In the genomic region with DNA sequence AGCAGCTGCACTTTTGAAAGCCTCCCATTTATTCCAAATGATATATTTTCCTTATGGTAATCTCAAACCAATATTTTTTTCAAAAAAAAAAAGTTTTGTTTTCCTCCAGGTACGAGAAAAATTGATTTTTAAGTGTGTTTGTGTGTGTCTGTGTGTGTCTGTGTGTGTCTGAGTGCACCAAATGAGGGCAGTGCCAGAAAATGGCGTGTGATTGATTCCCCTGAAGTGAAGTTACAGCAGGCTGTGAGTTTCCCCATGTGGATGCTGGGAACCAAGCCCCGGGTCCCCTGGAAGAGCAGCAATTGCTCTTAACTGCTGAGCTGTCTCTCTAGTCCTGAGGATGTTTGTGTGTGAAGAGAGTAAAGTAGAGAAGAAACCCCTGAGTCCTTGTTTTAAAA, we compare ENCODE assay signal across 8 mouse cellular contexts. TPM values are rescaled to one million over a fixed set of nuclear protein-coding genes. Genes with fewer than 3 reads are reported as not detected.
A peak's percentile ranks its signal among the peaks of the same experiment; 100 is the strongest.
DNase-seq lines count a peak whose midpoint lies in the region; ATAC-seq and TF ChIP-seq lines count a peak whose summit lies in the region.

No protein-coding gene starts in this region.

- no peak for TF ChIP-seq POLR2A in spleen, adult 2 months (IDR thresholded peaks at IDR 0.05; ENCODE audit: low read depth, low read length)

- no peak for ATAC-seq in limb, embryonic 15.5 days (ENCODE audit: insufficient number of reproducible peaks, low FRiP score, low TSS enrichment, low read depth)
- no peak for ATAC-seq in stomach, embryonic 16.5 days (ENCODE audit: insufficient read depth, low FRiP score)

- peak overlapping the region; percentile 56 for H3K4me2 ChIP-seq in limb, embryonic 15.5 days
- H3K4me2 ChIP-seq in stomach, embryonic 16.5 days (ENCODE audit: low read depth, low read length) = peak overlapping the region; percentile 85

- H3K9me3 ChIP-seq in forebrain, embryonic 10.5 days = no peaks in the 10 kb centered on the region
- no peaks in the 10 kb centered on the region for H3K9me3 ChIP-seq in limb, embryonic 15.5 days
- H3K9me3 ChIP-seq in stomach, embryonic 16.5 days (replicated peaks; ENCODE audit: control insufficient read depth, low read length) = no peaks in the 10 kb centered on the region

- no peak overlapping the region for H3K27ac ChIP-seq in spleen, adult 2 months (ENCODE audit: insufficient read depth, low read length)
- H3K27ac ChIP-seq in forebrain, embryonic 10.5 days = peak overlapping the region; percentile 91
- peak overlapping the region; percentile 95; the same call in 1 of the 2 replicates for H3K27ac ChIP-seq in limb, embryonic 15.5 days
- H3K27ac ChIP-seq in stomach, embryonic 16.5 days (ENCODE audit: low read length) = no peak overlapping the region; the same call in 1 of the 2 replicates

- 10% methylated on average over 3 of the region's 3 CpGs for WGBS in spleen, adult 2 months
- WGBS in forebrain, embryonic 10.5 days = 19% methylated on average over 3 of the region's 3 CpGs
- 7% methylated on average over 3 of the region's 3 CpGs for WGBS in limb, embryonic 15.5 days
- 9% methylated on average over 3 of the region's 3 CpGs for WGBS in stomach, embryonic 16.5 days

- peak overlapping the region; percentile 82 for H3K4me3 ChIP-seq in spleen, adult 2 months (ENCODE audit: extremely low read depth, insufficient read depth, insufficient read length)
- H3K4me3 ChIP-seq in forebrain, embryonic 10.5 days = peak overlapping the region; percentile 85
- H3K4me3 ChIP-seq in limb, embryonic 15.5 days = peak overlapping the region; percentile 89
- peak overlapping the region; percentile 91 for H3K4me3 ChIP-seq in stomach, embryonic 16.5 days (replicated peaks; ENCODE audit: low read length)

- no peak for DNase-seq in spleen, adult 2 months (ENCODE audit: low read depth in 1 of 2, low spot score in 2 of 2)
- DNase-seq in spleen, postnatal 4 days (ENCODE audit: low spot score in 2 of 2) = no peak
- no peak for DNase-seq in forebrain, embryonic 10.5 days (ENCODE audit: extremely low spot score, low spot score)
- no peak for DNase-seq in left cerebral cortex, adult 18-20 months (ENCODE audit: low spot score in 2 of 2)
- no peak for DNase-seq in retina, postnatal 1 day
- no peak for DNase-seq in spleen, adult 18-20 months

- peaks cover 2% of the 10 kb centered on the region; the same call in 1 of the 2 replicates for H3K4me1 ChIP-seq in spleen, adult 2 months (ENCODE audit: control insufficient read depth, insufficient read depth, insufficient read length)
- peaks cover 23% of the 10 kb centered on the region for H3K4me1 ChIP-seq in forebrain, embryonic 10.5 days
- H3K4me1 ChIP-seq in limb, embryonic 15.5 days = peaks cover 11% of the 10 kb centered on the region
- peaks cover 13% of the 10 kb centered on the region; the same call in 1 of the 2 replicates for H3K4me1 ChIP-seq in stomach, embryonic 16.5 days (ENCODE audit: control insufficient read depth, insufficient read depth, low read length)

- peak overlapping the region; percentile 82 for H3K9ac ChIP-seq in limb, embryonic 15.5 days
- peak overlapping the region; percentile 94 for H3K9ac ChIP-seq in stomach, embryonic 16.5 days (ENCODE audit: low read length)

- H3K27me3 ChIP-seq in spleen, adult 2 months (ENCODE audit: control insufficient read depth, insufficient read depth, low read length) = no peaks in the 10 kb centered on the region
- no peaks in the 10 kb centered on the region for H3K27me3 ChIP-seq in forebrain, embryonic 10.5 days (ENCODE audit: poor library complexity, severe bottlenecking)
- H3K27me3 ChIP-seq in limb, embryonic 15.5 days = no peaks in the 10 kb centered on the region
- H3K27me3 ChIP-seq in stomach, embryonic 16.5 days (ENCODE audit: control insufficient read depth, insufficient read depth, low read length) = no peaks in the 10 kb centered on the region

- H3K36me3 ChIP-seq in spleen, adult 2 months (ENCODE audit: control insufficient read depth, insufficient read depth, low read length) = no peaks in the 10 kb centered on the region
- no peaks in the 10 kb centered on the region for H3K36me3 ChIP-seq in forebrain, embryonic 10.5 days (replicated peaks)
- H3K36me3 ChIP-seq in limb, embryonic 15.5 days = no peaks in the 10 kb centered on the region
- no peaks in the 10 kb centered on the region for H3K36me3 ChIP-seq in stomach, embryonic 16.5 days (ENCODE audit: control insufficient read depth, insufficient read depth, low read length)

- no peak for TF ChIP-seq CTCF in spleen, adult 2 months (IDR thresholded peaks at IDR 0.05; ENCODE audit: extremely low read depth, insufficient read depth, insufficient read length, insufficient replicate concordance)

RNA-seq across cellular contexts. Expression of gene A430033K04Rik, which starts 0.8 kb away (rescaled TPM):
- polyA plus RNA-seq in spleen, adult 2 months (2012; rRNA removed) = 0.83 and 0.95 TPM in 2 replicates
- polyA plus RNA-seq in forebrain, embryonic 10.5 days (2016; fragmentation: Nextera tagmentation; extraction: Ambion mirVana) = 9.1 and 9.6 TPM in 2 replicates
- polyA plus RNA-seq in limb, embryonic 15.5 days (2015; fragmentation: Nextera tagmentation; extraction: Ambion mirVana) = 15.4 and 17.0 TPM in 2 replicates
- 10.8 and 13.6 TPM in 2 replicates for polyA plus RNA-seq in stomach, embryonic 16.5 days (2015; fragmentation: Nextera tagmentation; extraction: Ambion mirVana)
- total RNA-seq in left cerebral cortex, adult 18-20 months (2021) = 10 to 100 TPM; 15.9 to 16.7 TPM

RNA-seq across cellular contexts. Expression of gene Zfp68, which starts 3.9 kb away (rescaled TPM):
- polyA plus RNA-seq in spleen, adult 2 months (2012; rRNA removed) = 3.2 and 3.3 TPM in 2 replicates
- 50.0 and 50.6 TPM in 2 replicates for polyA plus RNA-seq in forebrain, embryonic 10.5 days (2016; fragmentation: Nextera tagmentation; extraction: Ambion mirVana)
- 69.9 and 73.0 TPM in 2 replicates for polyA plus RNA-seq in limb, embryonic 15.5 days (2015; fragmentation: Nextera tagmentation; extraction: Ambion mirVana)
- polyA plus RNA-seq in stomach, embryonic 16.5 days (2015; fragmentation: Nextera tagmentation; extraction: Ambion mirVana) = 62.8 and 63.0 TPM in 2 replicates
- total RNA-seq in left cerebral cortex, adult 18-20 months (2021) = 10 to 100 TPM; 31.2 to 33.8 TPM

RNA-seq across cellular contexts. Expression of gene 1700123K08Rik, which starts 59.0 kb away (rescaled TPM):
- polyA plus RNA-seq in spleen, adult 2 months (2012; rRNA removed) = not detected in 2 replicates
- not detected in 2 replicates for polyA plus RNA-seq in forebrain, embryonic 10.5 days (2016; fragmentation: Nextera tagmentation; extraction: Ambion mirVana)
- not detected in 2 replicates for polyA plus RNA-seq in limb, embryonic 15.5 days (2015; fragmentation: Nextera tagmentation; extraction: Ambion mirVana)
- not detected in 2 replicates for polyA plus RNA-seq in stomach, embryonic 16.5 days (2015; fragmentation: Nextera tagmentation; extraction: Ambion mirVana)
- total RNA-seq in left cerebral cortex, adult 18-20 months (2021) = not detected

Comparison
In these comparisons a context has a peak if more than half of its experiments do, and no peak if none do; other contexts are left out.
1. H3K27ac ChIP-seq: peak in forebrain, embryonic 10.5 days (single experiment) and limb, embryonic 15.5 days (single experiment); none in spleen, adult 2 months (single experiment) and stomach, embryonic 16.5 days (single experiment).
2. RNA of gene Zfp68, which starts 3.9 kb away (polyA plus RNA-seq): 69.9 to 73.0 TPM in limb, embryonic 15.5 days, 62.8 to 63.0 TPM in stomach, embryonic 16.5 days and 50.0 to 50.6 TPM in forebrain, embryonic 10.5 days; 3.2 to 3.3 TPM in spleen, adult 2 months; every median in the first group is over 10 times any median in the second.
3. Peak in every context shown above with its lines, with median percentiles within 50 percentile points of each other: H3K4me3 ChIP-seq.